Mouse (Mus musculus) lung, adult 2 months (tissue): ENCODE measurements around the gene Ccdc84.

Source experiments
- CTCF ChIP-seq: fragments of 200-500 bp; IDR thresholded peaks from 2 replicates; pipeline ENCODE4 v1.5.1; 2011; ENCODE audit warnings: mild to moderate bottlenecking, low read length, control low read depth; ENCODE audit not compliant: insufficient read depth
- POLR2A ChIP-seq: fragments of 200-500 bp; IDR thresholded peaks from 2 replicates; pipeline ENCODE4 v1.6.1; 2011; ENCODE audit warnings: low read depth, mild to moderate bottlenecking, control low read depth, low read length, borderline replicate concordance; ENCODE audit errors: extremely low read depth

DNA sequence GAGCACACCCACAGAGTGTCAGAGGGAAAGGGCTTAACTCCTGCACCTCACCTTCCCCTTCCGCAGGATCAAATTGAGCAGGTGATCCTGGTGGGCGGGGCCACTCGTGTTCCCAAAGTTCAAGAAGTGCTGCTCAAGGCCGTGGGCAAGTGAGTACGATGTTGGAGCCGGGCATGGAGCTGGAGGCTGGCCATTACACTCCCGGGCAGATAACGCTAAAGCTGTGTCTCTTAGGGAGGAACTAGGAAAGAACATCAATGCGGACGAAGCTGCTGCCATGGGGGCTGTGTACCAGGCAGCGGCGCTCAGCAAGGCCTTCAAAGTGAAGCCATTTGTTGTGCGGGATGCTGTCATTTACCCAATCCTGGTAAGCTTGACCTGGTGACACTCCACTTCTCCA, 33.8 kb downstream of the Ccdc84 start:
- no peak for TF ChIP-seq POLR2A
- no peak for TF ChIP-seq CTCF
